Mouse (Mus musculus): ENCODE results near the gene Rnf19b. TPM values are rescaled to one million over a fixed set of nuclear protein-coding genes. Genes with fewer than 3 reads are reported as not detected.

The Rnf19b gene
- total RNA-seq, 2 experiments from 2014 or later = 24.5 to 44.3 TPM

GRCm38 (mm10) chr4:129065688-129066236 is 7.7 kb downstream of the Rnf19b start:
- peak; percentile 60 for ATAC-seq (replicated peaks; ENCODE audit: poor library complexity)

DNA sequence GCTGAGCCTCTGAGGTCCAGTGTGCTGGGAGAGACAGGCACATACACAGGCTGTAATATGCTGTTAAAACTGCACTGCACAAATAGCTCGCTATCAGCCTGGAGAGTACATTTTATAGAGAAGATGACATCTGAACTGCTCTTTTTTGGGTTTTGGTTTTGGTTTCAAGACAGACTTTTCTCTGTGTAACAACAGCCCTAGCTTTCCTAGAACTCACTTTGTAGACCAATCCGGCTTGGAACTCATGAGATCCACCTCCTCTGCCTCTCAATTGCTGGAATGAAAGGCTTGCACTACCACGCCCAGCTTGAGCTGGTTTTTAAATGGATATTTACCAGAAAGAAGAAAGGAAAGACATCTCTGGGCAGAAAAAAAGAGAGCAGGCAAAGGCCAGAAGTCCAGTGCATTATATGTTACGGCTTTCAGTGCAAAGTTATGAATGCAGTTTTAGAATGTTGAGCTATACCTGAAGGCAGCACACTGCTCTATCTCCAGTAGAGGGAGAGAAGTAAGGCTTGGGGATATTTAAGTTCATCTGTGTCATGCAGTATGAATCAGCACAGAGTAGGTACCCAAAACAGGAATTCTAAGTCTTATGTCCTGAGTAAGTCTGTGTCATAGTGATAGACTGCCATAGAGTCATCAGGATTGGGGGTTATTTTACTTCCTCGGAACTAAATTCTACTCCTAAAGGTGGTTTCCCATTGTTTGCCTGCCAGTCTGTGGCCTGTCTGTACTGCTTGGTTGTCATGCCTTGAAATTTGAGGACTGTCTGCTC is 9.8 kb downstream of the Rnf19b start:
- ATAC-seq (replicated peaks; ENCODE audit: poor library complexity) = no peak

DNA sequence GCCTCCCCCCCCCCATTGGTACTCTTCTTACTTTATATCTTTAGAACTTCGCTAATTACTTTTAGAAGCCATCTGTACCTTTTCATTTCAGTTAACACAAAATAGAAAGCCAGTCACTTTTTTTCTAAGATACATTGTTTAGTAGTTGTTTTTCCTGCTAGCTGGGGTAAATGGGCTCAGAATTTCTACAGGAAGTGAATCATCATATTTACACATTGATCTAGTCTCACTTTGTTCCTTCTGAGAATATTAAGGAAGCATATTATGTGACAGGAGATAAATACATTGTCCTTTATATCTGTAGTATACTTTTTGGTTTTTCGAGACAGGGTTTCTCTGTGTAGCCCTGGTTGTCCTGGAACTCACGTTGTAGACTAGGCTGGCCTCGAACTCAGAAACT is 10.8 kb downstream of the Rnf19b start:
- no peak for ATAC-seq (replicated peaks; ENCODE audit: poor library complexity)

GRCm38 (mm10) chr4:129079126-129079525 is 21.1 kb downstream of the Rnf19b start:
- no peak for ATAC-seq (replicated peaks; ENCODE audit: poor library complexity)

DNA sequence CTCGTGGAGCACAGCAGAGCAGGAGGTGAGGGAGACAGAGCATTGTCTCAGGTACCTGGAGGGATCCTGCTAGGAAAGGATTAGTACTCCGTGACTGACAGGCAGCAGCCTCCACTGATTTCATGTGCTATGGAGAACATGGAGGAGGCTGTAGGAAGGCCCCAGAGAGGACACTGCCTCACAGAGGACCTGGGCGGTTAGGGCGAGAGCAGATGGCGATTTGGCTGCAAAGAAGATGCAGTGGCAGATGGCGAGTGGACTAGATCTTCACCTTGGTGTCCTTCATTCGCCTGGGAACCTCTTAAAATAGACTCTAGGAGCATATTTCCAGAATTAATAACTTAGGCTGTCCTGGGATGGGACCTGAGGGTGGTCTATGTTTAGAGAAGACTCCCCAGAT is 23.0 kb downstream of the Rnf19b start:
- ATAC-seq (replicated peaks; ENCODE audit: poor library complexity) = no peak

- ATAC-seq (replicated peaks; ENCODE audit: poor library complexity) = peak; percentile 61
Observed at GRCm38 (mm10) chr4:129081512-129081911, 23.4 kb downstream of the Rnf19b start.

DNA sequence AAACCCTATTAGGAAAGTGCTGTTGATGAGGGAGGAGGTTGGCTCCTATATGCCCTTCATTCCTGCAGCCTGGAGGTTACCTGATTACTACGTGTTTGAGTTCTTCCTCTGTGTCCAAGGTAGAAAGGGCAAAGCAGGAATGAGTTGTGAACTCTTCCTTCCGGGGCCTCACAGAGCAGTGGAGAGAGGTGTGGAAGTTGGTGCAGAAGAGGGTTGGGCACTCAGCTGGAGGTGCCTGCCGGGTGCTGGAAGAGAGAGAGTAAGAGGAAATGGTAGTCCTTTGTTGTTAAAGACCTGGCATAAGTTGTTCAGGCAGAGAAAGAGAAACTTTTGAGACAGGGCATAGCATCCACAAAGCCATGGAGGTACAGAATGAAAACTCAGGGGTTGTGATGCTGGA is 23.9 kb downstream of the Rnf19b start:
- no peak; the same call in 1 of the 2 replicates for ATAC-seq (replicated peaks; ENCODE audit: poor library complexity)

GRCm38 (mm10) chr4:129082379-129083115 is 24.5 kb downstream of the Rnf19b start:
- peak; percentile 88 for ATAC-seq (replicated peaks; ENCODE audit: poor library complexity)

DNA sequence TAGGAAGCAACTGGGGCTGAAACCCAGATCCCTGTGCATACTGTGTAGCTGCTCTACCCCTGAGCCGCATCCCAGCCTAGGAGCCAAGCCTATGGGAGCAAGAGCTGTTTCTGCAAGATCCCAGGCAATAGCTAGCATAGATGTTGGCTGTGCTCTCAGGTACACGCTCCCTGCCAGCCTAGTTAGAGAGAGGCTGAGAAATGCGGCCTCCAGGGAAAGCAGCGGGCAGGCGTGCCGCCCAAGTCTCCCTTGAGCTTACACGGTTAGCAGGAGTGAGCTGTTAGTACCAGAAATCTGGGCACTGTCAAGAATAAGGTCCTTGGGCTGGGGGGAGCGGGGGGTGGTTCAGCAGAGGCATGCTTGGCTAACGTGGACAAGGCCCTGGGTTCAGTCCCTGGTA is 26.8 kb downstream of the Rnf19b start:
- no peak for ATAC-seq (replicated peaks; ENCODE audit: poor library complexity)

DNA sequence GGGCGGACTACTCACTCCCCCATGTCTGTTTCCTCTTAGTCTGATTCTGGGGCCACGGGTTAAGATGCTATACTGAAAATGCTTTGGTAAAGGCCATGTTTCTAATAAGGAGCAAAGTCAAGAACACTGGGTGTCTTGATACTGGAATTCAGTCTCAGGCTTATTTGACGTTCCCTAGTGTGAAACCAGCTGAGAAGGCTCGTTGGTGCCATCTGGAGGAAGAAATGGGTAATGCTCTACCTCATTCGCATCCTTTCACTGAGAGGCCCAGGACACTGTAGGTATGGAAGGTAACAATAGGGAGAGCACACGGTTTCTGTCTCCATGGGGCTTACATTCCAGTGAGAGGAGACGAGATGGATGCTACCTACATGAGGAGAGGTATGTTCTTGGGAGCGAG is 28.0 kb downstream of the Rnf19b start:
- ATAC-seq (replicated peaks; ENCODE audit: poor library complexity) = peak; percentile 73

DNA sequence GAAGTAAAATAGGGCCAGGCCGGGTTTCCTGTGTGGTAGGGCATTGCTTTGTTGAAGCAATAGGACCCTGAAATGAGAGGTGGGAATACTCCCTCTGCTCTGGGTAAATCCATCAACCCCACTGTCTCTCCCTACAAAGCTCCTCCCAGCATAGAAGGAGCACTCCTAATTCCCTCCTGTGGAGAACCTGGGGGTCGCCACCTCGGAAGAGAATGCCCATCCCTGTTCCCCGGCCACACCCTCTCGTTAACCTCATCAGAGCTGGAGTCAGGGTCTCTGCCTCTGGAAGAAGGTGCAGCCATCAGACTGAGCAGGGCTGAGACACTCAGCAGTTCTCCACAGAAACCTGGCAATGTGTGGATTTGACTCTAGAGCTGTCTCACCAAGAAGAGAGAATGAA is 29.8 kb downstream of the Rnf19b start:
- ATAC-seq (replicated peaks; ENCODE audit: poor library complexity) = no peak

DNA sequence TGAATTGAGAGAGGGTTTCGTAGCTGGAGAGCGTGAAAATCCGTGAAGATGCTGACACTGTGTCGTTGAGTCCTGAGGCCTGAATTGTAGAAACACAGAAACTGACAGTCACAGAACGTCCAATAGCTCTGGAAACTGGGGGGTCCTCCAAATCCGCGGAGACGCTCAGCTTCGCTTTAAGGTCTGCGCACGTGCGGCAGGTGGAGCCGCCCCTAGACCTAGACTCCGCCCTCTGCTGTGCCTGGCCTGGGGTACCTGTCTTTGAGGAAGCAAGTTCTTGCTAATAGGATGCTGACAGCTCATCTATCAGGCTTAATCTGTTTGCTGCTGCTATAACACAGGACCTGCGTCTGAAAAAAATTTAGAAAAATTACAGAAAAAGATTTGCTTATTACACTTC is 37.2 kb downstream of the Rnf19b start:
- no peak for ATAC-seq (replicated peaks; ENCODE audit: poor library complexity)

GRCm38 (mm10) chr4:129097006-129097405 is 38.9 kb downstream of the Rnf19b start:
- no peak for ATAC-seq (replicated peaks; ENCODE audit: poor library complexity)

DNA sequence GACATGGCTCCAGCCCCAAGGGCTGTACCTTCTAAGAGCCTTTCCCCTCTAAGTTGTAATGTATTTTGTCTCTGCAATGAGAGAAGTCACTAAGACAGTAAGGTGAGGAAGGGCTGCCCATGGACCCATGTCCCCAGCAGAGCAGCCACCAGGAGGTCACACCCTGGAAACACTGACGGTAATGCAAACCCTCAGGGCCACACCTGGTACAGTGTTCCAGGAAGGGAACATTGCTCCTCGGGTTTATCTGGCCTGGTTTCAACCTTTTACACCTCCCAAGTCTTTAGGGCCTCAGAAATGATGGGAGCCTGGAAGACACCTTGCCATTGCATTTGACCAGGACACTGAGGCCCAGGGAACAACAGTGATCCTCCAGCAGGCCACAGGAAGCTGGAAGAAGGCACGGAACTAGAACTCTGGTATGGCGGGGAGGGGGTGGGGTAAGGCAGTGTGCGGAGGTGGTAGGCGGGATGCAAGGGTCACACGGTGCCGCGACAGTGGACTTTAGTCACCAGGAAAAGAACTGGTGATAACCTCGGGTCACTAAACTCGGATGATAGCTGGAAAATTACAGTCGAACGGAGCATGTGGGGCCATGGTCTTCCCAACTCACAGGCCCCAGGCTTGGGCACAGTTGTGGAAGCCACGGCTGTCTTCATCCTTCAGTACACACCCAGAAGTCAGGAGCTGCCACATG is 44.2 kb downstream of the Rnf19b start:
- ATAC-seq (replicated peaks; ENCODE audit: poor library complexity) = no peak

- ATAC-seq (replicated peaks; ENCODE audit: poor library complexity) = no peak
Observed at GRCm38 (mm10) chr4:129105356-129105755, 47.3 kb downstream of the Rnf19b start, which contains the start of gene Tmem54. TSS of gene Tmem54 (plus strand) at chr4:129105548.

DNA sequence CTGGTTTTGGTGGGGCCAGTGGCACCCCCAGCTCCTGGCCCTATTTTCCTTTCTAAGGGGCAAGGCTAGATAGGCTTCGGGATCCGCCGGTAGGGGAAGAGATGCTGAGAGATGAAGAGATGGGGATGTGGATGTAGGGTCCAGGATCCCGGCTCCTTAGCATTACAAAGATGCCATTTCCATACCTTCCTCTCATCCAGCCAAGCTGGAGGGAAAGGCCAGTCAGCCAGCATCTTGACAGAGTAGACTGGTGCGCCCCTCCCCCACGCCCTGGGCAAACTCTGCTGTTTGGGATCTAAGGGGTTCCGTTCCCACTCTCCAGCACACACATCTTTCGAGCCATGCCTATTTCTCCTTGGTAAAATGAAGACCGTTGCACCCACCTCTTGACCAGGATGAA is 48.0 kb downstream of the Rnf19b start:
- no peak for ATAC-seq (replicated peaks; ENCODE audit: poor library complexity)

DNA sequence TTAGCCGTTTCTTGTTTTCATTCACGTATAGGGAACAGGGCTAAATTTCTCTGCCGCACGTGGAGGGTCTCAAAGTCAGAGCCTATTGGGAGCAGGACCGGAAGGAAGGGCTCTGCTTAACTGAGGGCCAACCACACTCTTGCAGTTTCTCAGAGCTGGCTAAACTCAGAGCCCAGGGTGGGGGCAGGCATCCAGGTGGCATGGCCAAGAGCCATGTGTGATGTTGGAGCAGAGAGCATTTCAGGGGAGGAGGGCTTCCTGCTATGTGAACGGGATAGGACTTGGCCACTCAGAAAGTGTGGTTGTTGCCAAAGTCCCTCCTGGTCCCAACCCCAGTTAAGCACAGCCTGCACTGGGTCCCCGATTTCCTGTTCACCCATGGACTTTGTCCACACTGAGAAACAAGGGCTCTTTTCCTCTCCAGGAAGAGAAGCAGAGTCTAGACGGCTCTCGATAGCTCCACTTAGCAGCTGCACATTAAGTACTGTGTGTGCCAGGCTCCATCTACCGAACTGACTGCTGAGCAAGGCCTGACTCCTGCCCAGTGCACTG is 49.4 kb downstream of the Rnf19b start:
- ATAC-seq (replicated peaks; ENCODE audit: poor library complexity) = no peak

- no peak for ATAC-seq (replicated peaks; ENCODE audit: poor library complexity)
Observed at GRCm38 (mm10) chr4:129108624-129109023, 50.6 kb downstream of the Rnf19b start.

GRCm38 (mm10) chr4:129110804-129111203 is 52.7 kb downstream of the Rnf19b start:
- no peak for ATAC-seq (replicated peaks; ENCODE audit: poor library complexity)

DNA sequence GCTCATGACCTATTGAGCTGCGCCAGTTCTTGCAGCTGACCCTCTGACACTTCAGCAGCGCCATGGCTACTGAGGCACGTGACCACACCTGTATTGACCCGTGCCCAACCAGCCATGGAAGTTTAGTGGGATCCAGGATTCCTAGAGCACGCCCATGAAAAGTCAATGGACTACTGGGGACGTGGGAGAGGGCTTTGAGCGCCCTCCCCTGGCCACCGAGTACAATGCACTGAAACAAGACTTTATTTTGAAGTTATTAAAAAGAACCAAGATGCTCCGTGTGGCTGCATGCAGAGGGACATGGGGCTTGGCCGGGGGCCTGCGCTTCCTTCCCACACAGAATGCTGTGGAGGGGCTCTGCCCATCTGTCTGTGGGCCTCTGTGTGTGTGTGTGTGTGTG is 53.3 kb downstream of the Rnf19b start:
- ATAC-seq (replicated peaks; ENCODE audit: poor library complexity) = no peak

DNA sequence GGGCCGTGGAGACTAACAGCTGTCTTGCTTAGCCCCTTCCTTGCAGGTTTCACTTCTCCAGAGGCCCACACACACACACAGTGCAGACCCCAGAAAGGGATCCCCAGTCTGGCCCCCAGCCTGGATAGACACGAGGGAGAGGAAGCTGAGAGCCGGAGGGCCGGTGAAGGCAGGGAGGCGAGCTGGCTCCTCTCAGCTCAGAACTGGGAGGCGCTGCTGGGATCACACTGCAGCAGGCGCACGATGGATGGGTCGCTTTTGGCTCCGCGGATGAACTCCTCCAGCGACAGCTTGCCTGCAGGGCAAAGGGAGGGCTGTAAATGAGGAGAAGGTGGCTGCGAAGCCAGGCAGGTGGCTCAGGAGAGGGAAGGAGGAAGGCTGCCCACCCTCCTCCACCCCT is 54.2 kb downstream of the Rnf19b start:
- no peak for ATAC-seq (replicated peaks; ENCODE audit: poor library complexity)
